Mouse (Mus musculus): ENCODE results near the gene Trpm1.

The Trpm1 gene

DNA sequence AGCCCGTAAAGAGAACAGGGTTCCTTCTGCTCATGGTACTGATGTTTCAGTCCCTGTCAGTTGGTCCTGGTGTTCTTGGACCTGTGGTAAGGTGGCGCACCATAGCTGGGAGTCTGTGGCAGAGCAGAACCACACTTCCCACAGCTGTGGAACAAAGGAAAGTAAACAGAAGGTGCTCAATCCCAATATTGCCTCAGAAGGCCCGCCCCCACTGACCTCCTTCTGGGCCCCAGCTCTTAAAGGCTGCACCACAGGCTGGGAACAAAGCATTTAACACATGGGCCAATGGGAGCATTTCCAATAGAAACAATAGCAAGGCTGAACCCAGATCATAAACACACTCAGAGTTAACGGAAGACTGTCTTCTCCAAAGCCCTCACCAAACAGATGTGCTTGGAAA, 82.9 kb downstream of the Trpm1 start:
- no peak for DNase-seq (ENCODE audit: low spot score)

DNA sequence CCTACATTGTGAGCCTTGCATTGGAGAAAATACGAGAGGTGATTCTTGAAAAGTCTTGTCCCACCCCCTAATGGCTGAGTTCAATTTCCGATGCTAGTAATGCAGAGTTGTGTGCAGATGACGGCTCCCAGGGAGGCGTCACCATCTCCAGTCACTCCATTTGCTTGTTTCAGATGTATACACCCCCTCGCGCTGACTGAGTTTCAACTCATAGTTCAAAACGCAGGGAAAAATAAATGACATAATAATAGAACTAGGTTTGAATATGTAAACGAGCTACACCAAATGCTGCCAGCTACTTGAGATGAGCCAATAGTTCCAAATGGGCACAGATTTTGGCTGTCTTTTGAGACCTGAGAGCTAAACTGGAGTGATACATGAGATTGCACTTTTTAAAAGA, 84.1 kb downstream of the Trpm1 start:
- no peak for DNase-seq (ENCODE audit: low spot score)

DNA sequence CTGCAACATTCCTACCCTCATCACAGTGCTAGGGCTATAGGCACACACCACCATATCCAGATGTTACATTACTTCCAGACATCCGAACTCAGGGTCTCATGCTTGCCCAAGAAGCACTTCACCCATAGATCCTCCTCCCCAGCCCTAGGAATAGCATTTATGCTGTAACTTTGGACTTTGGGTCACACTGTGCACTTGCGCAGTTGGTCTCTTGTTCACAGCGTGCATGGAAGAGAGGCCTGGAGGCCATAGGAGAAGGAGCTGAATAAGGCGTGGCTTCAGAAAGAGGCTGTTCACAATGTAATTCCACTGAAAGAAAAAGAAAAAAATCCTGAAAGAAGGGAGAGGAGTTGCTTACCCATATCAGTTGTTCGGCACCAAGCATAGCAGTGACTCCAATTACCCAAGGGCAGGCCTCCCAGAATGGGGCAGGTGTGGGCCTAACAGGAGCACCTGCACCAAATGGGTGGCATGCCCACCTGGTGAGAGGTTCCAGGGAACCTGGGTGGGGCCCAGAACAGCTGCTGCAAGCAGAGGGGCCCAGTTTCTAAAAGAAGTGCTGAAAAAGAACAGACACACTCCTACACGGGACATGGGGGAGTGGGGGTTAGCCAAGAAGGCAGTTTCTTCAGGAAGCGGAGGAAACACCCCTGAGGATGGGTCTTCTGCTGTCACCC, 84.9 kb downstream of the Trpm1 start:
- no peak for DNase-seq (ENCODE audit: low spot score)

DNA sequence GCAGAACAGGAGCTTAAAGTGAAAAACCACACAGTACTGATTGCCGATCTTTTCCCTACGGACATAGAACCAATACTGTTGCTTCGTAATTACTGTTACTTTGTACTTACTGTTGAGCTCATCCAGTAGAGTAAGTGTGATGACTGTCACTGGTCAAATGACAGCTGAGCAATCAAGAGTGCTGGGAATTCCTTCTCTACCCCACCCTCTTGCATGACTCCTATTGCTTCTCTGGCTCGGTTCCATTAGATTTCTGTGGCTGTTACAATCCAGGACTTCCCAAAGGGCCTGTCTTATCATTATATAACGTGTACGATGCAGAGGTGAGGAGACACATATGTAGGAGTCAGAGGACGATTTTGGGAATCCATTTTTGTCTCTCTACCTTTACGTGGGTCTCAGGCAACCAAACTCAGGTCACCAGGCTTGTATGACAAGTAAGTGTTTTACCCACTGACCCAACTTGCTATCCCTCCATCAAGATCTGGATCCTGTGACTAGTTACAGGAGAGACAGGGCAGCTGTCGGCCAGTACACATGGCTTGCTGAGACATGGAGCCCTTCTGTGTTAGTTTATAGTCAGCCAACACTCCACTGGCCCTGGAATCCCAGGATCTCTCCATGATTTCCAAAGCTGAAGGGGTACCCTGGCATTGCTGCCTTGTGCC, 85.6 kb downstream of the Trpm1 start:
- no peak for DNase-seq (ENCODE audit: low spot score)

DNA sequence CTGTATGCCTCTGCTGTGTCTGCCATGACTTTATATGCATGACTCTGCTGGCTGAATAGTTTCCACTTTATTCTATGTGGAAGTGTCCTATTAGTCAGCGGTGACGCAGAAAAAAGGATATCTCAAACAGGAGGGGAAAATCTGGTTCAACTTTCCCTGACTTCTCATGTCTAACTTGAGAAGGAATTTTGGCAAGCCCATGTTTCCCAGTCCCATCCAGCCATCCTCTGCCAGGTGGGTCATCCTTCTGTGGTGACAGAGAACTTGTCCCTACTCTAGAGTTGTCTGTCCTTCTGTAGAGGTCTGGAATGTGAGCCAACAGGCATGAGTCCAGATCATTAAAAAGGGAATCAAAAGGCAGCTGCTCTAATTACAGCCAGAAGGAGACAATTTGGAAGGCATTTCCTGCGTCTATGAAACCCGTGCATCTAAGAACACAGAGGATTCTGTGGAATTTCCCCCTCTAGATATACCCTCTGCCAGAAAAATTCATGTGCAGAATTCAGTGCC, 86.2 kb downstream of the Trpm1 start:
- DNase-seq (ENCODE audit: low spot score) = no peak

DNA sequence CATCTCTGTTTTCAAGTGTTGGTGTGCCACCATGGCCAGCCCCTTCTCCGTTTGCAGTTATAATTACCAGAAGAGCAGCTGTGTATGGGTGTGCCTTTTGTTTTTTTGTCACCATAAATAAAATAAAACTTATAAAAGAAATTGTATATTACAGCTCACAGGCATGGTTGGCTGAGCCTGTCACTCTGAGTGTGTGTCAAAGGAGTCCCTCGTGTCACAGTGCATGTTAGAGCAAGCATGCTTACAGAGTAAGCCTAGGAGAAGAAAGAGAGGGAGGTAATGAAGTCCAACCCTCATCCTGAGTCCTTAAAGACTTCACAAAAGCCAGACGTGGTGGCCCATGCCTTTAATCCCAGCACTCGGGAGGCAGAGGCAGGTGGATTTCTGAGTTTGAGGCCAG, 88.8 kb downstream of the Trpm1 start:
- no peak for DNase-seq (ENCODE audit: low spot score)

DNA sequence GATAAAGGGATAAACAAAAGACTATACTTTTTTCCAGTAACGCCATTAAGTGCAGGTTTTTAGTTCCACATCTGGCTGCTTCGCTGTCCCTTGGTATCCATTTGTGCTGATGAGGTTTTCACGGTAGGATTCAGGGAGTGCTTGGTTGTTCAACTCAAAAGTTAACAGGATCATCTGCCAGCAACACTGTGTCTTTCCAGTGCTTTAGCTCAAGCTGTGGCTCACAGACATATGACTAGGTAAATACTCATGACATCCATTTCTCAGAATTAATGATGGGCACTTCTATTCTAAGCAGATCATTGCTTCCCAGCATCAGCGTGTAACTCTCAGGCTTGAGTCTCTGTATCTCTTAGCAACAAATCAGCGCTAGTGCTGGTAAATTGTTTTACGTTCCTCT, 90.7 kb downstream of the Trpm1 start:
- no peak for DNase-seq (ENCODE audit: low spot score)

DNA sequence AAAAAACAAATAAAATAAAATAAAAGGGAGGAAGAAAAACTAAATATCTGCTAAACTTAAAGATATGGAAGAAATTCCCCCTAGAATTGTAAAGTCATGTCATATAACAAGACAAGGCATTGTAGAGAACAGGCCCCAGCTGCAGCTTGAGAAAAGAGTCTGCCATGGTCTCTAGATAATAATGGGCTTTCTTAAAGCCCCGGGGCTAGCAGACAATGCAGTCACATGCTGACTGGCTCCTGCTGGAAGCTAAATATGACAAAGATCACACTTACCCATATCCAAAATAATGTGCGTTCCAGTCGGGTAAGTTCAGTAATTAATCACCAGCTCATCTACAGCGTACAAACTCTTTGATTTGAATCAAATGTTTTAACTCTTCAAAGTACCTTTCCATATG, 93.1 kb downstream of the Trpm1 start:
- DNase-seq (ENCODE audit: low spot score) = no peak

DNA sequence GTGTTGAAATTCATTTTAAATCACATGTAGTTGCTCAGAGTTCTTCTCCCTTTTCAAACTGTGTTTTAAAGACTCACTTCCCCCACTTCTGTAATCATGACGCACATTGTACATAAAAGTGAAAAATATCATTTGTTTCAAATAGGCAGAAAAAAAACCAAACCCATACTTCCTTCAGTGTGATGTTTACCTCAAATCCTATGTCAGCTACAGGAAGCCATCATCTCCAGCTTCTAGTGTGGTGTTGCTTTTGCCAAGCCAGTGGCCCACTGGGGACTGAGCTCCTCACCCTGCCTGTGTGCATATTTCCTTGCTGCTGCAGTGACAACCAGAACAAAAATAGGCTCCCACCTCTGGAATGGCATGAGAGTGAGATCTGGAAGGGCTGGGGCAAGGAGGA, 94.7 kb downstream of the Trpm1 start:
- DNase-seq (ENCODE audit: low spot score) = no peak

DNA sequence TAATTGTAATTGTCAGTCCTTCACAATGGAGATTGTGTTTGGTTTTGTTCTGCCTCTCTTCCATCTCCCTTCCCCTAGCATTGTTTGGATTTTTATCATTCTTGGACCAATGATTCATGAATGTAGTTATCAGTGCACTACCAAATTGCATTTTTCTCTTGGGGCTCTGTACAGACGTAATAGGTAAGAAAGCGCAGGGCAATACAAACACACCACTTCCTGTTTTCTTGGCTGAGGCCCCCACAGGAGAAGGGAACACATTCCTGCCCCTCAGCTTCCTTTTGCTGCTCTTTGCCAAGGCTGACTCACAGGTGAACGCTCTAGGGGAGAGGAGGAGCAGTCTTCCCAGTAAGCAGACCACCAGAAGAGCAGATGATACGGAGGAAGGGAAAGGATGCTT, 96.1 kb downstream of the Trpm1 start:
- DNase-seq (ENCODE audit: low spot score) = no peak

DNA sequence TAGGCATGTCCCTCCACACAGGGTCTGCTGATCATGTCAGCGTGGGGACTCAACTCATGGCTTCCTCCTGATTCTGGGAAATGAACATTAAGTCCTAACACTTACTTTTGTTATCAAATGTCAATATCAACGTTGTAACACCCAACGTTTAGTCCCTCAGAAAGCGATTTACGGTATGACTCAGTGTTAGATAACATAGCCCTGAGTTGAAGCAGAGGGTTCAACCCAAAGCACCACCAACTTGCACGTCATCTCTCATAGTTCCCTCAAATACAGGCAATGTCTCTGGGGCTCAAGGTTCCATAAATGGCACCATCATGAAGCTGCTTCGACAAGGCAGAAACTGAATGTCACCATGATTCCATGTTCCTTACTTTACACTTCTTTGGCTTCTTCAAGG, 96.8 kb downstream of the Trpm1 start:
- DNase-seq (ENCODE audit: low spot score) = no peak

DNA sequence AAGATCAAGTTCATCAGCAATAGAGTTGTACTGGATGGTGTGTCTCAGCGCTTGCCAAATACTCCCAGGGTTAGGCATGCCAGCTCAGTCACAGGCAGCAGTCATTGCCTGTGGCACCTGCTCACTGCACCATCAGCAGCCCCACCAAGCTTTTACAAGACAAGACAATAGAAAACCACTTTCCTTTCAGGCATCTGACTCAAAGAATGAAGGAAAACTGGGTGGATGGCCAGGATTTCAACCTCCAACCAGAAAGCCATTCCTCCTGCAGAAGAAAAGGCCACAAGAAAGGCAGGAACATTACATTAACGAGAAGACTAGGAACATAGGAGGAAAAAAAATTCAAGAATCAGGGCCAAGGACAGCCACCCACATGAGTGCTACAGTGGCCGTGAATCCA, 100.1 kb downstream of the Trpm1 start:
- no peak for DNase-seq (ENCODE audit: low spot score)

DNA sequence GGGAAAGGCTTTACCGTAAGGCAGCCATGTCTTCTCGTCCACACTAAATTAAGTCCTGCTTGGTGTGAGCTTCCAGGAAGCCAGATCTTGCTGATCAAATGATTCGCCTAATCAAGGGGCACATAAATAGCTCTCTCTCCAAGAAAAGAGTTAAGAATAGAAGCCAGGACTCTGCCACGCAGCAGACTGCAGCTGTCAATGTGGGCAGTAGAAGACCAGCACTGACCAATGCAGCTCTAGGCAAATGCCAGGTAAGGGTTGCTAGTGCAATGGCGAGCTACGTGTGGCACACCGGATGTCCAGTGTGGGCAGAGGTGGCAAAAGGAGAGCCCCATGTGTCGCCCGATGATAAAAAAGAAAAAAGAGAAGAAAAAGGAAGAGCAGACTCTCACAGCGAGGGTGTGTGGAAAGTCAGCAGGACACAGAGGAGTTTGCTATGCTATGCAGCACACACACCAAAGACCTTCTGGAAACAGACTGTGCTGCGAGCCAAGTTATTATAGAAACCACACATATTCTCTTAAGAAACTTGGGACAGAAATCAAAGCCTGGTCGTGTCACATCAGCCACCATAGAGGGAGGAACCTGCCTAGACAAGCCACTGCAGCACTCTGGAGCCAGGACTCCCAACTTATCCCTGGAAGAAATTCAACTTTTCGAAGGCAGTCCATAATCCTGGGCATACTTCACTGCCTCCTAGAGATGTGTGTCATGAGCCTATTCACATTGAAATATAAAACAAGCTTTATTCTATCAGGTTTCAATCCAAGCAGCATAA, 112.1 kb downstream of the Trpm1 start:
- no peak for DNase-seq (ENCODE audit: low spot score)

DNA sequence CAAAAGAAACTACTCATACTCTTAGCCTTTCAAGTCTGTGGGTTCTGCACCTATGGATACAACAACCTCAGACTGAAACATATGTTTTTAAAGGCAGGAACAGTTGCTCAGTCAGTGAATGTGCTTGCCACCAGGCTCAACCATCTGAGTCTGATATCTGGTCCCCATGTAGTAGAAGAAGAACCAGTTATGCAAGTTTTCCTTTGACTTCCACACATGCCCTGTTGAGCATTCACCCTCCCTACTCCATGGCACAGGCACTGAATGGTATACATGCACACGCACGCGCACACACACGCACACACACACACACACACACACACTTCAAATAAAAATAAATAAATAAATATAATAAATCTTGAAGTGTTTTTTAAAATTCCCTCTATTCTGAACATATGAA, 113.0 kb downstream of the Trpm1 start:
- no peak for DNase-seq (ENCODE audit: low spot score)

DNA sequence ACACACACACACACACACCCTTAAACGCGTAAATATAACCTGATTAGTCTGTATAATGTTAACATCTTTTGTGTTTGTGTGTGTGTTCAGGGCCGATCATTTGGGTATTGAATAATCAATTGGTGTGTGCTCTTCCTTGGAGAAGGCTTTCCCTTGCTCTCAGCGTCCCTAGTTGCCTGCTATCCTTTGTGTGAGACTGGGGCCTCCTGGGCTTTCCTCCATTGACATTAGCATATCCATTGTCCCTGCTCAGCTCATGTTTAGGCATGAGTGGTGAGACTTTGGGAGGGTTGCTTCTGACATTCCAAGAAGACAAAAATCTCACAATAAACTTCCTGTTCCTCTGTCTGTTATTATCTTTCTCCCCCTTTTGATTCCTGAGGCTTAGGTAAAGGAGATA, 118.3 kb downstream of the Trpm1 start:
- no peak for DNase-seq (ENCODE audit: low spot score)

DNA sequence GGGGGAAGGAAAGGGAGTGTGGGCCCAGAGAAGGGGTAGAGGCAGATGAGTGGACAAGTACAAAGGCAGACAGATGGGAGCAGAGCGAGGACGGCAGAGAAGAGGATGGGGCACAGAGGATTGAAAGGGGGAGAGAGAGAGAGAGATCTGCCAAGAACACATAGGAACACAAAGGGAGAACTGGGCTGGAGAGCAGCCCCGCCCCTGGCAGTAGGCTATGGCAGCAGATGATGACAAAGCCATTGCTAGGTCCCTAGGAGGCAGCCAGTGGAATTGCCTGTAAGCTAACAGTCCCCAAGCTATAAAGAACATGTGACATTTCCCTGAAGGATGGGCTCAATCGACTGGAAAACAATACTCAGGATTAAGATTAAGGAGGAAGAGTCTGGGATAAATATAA, 121.9 kb downstream of the Trpm1 start:
- no peak for DNase-seq (ENCODE audit: low spot score)

DNA sequence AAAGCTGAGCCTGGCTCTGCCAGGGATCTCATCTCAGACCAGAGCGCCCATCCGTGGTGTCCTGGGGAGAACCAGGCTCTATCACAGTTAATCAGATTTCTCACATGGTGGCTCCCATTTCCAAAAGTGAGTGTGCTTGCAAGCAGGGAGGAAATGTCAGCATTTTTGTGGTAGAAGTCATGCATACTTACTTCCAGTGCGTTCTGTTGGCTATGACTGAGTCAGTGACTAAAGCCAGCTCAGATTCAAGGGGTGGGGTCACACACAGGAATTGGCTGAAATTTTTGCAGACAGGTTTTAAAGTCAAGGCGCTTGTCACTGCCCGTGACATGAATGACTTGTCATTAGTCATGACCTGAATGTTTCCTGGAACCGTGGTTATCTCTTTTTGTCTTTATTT, 123.3 kb downstream of the Trpm1 start:
- no peak for DNase-seq (ENCODE audit: low spot score)

DNA sequence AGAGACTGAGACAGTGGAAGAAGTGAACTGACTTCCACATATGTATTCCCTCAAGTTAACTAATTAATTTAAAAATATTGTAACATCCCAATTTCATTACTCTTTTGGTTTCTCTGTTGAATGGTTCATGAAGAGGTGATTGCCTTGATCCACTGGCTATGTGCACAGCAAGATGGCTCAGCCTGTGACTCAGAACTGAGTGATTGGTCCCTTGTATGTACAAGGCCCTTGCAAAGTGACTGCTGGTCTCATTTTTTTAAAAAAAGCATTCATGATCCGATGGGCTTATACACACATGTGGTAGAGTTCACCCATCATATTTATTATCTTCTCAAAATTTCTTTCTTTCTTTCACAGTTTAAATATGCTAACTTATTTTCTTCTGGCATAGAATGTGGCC, 124.9 kb downstream of the Trpm1 start:
- DNase-seq (ENCODE audit: low spot score) = no peak

DNA sequence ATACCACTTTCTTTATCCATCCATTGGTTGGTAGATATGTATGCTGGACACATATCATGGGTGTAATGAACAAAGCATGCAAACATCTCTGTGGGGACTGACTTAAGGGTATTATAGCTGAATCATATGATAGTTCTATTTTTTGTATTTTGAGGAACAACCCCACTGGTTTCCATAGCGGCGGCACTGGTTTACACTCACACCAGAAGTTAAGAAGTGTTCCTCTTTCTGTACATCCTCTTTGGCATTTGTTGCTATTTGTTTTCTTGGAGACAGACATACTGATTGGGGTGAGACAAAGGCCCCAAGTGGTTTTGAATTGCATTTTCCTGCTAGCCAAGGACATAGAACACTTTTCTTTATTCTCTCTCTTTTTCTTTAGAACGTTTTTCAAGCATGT, 125.9 kb downstream of the Trpm1 start:
- no peak for DNase-seq (ENCODE audit: low spot score)

DNA sequence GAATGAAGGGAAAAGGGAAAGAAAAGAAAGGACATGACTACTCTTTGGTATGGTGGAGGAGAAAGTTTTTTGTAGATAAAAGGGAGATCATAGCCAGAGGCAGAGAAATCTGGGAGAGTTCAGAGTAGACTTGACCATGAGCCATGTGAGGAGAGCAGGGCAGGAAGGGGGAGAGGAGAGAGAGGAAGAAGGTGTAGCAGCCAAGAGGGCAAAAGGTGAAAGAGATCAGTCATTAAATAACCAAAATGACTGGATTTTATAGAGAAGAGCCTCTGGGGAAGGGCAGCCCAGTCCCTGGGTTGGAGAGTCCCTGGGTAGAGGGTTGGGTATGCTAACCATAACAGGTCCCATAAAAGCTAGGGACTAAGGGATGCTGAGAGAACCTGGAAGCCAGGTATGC, 132.9 kb downstream of the Trpm1 start:
- no peak for DNase-seq (ENCODE audit: low spot score)

DNA sequence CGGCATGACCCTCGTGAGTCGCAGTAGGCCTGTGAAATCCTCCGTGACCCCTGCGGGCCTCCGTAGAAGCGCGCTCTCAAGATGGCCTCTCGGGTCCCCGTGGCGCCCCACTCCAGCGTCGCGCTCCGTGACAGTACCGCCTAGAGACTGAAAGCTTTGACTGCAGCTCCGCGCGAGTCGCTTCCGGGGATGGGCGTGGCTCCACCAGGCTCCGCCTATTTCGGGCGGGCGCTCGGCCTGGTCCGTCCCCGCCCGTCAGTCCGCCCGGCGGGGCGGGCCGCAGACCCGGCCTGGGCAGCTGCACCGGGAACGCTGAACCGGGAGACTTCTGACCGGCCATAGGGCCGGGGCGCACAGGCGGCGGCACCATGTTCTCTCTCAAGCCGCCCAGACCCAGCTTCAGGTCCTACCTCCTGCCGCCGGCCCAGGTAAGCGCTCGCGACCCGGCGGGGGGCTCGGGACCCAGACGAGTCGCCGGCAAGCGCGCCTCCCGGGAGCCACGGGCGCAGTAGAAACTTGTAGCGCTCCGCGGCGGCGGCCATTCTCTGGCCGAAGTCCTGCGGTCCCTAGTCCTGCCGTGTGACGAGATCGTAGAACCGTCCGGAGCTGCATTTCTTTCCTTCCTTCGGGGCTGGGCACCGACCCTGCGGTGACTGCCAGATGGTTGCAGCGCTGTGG, 133.9 kb downstream of the Trpm1 start, which contains the start of gene Mtmr10:
Gene Mtmr10 (plus strand): TSS at position 240 of the 678 bp plus-strand sequence.
- peak; percentile 96 for DNase-seq (ENCODE audit: low spot score)

DNA sequence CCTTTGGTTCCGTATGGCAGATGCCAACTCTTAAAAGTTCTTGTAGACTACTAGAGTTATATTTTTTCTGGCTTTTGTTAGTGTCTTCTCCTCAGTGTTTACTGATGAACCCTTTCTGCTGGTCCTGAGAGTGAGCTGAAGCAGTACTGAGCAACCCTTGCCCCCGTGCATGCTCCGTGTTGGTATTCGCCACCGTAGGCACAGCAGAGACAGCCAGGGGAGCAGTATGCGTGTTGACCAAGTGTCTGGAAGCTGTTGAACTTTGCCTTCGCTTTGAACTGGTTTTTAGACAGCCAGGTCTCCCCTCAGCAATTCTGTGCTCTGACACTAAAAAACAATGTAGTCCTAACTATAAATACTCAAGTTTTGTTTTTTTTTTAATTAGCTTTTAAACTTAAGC, 135.8 kb downstream of the Trpm1 start:
- DNase-seq (ENCODE audit: low spot score) = no peak

DNA sequence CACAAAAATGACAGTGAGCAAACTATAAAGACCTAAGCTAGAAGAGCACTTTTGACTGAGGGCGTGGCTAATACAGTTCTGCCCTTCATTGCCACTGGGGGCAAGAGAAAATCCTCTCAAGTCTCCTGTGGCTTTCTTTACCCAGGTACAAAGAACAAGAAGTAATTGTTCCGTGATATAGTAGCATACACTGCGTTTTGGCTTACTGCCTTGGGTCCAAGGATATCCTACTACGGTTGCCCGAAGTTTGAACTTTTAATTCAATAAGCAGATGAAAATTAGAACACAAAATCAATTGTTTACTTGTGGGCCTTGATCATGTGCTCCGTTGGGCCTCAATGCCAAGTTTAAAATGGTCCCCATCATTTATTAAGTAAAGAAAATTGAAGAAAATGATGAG, 136.8 kb downstream of the Trpm1 start:
- no peak for DNase-seq (ENCODE audit: low spot score)

Data from ovary, postnatal 10 days (tissue).